Mouse (Mus musculus) liver, postnatal 0 days (tissue): ENCODE data around the gene Tagln3.

Experiments
- CTCF ChIP-seq: sonication (generic); IDR thresholded peaks from 2 replicates; pipeline ENCODE4 v1.5.1; 2016; ENCODE audit warnings: antibody characterized with exemption, low read depth
- EP300 ChIP-seq: IDR thresholded peaks from 2 replicates; pipeline ENCODE4 v1.6.1; 2016; ENCODE audit warnings: antibody characterized with exemption, low read depth, mild to moderate bottlenecking

DNA sequence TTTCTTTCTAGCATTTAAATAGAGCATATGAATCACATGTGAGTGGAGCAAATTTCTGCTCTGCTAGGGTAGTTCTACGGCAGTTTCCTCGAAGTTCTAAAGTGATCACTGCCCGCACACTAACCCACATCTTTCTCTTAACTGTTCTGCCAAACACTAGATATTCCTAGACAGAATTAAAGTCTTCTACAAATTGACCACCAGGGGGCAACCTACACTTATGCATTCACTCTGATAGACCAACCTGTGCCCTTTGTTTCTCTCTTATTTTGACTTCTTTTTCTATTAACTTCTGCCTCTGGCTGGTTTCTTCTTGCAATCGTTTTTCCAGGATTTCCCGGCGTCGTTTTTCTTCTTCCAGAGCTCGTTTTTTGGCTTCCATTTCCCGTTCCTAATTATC lies 32.4 kb upstream of the Tagln3 start:
- TF ChIP-seq CTCF (peak; percentile 78), EP300 (no peak)
